Mouse (Mus musculus) mouse trophoblast stem cell (cell line): ENCODE results near the gene Clcn1.

Experiments
- in situ Hi-C, 2 experiments: fragments of 300-500 bp; cut with MseI, MboI; formaldehyde crosslinking; loops; 2 replicates in 1 of 2; 3 replicates in 1 of 2; pipeline ENCODE4 v1.15.1; 2025

Clcn1 gene

DNA sequence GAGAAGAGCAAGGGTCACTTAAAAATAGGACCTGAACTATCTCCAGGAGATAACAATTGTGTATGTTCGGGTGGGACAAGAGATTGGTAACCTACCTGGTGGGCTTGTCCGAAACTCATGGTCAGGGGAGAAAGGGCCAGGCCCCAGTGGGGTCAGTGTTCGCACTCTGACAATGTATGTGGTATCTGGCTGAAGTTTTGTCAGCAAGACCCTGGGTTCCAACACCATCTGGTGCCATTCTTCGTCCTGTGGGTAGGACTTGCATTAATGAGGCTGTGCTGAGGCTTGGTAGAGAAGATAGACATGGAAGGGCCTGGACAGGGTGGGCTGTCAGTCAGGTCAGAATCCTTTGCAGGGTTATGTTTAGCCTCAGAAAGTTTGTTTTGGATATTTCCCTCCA lies 77.6 kb downstream of the Clcn1 start:
- in situ Hi-C loops = no loop called here

DNA sequence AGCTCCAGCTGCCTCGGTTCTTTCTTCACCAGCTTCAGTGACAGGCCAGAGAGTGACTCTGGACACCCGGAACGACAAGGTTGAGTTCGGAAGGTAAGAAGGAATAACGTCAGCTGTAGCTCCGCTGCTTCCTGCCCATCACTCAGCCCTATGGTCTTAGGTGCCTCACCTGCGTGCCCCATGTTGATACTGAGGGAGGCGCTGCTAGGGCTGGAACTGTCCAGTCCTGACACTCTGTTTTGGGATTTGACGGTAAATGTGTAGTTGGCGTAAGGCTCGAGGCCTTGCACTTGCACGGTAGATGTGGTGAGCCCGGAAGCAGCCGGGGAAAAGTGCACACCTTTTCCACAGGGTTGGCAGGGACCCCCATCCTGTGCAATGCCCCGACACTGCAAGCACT lies 78.1 kb downstream of the Clcn1 start:
- in situ Hi-C loops = no loop called here

DNA sequence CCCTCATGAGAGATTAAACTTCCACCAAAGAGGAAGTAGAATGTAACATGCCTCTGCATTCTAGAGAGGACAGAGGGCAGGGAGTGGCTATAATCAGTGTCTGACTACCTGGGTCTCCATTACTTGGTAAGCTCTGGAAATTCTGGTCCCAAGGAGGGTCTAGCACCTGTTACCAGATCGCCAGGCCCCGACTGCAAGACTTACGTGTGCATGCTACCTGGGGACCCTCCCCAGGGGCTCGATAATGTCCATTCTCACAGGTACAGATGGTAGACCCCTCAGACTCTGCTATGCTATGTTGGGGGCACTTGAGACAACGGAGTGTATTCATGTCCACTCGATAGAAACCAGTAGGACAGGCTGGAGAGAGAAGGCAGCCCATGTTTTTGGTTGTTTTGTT lies 78.7 kb downstream of the Clcn1 start:
- in situ Hi-C loops = no loop called here
